Mouse (Mus musculus): ENCODE measurements around the gene Vmn1r1. TPM values are rescaled to one million over a fixed set of nuclear protein-coding genes. Genes with fewer than 3 reads are reported as not detected.

Vmn1r1 gene
- polyA plus RNA-seq (2021; fragmentation: Nextera tagmentation), result not detected in 2 replicates
- long read RNA-seq, experiment 1, result 0 reads
- long read RNA-seq, experiment 2, partial matches to known transcripts, result 0 of 1 reads
- long read RNA-seq, experiment 2, other reads (novel, unspliced or antisense), result 1 of 1 reads

GRCm38 (mm10) chr1:182164386-182164785 is at the start of gene Vmn1r1:
TSS of gene Vmn1r1 (minus strand) at chr1:182164486.

GRCm38 (mm10) chr1:182124506-182124905 is 39.8 kb downstream of the Vmn1r1 start, which contains the start of gene Srp9:
TSS of gene Srp9 (plus strand) at chr1:182124737.

Other genes starting within 250 kb of the Vmn1r1 start
- 8.7 and 10.4 TPM in 2 replicates for gene Enah, start 144.5 kb downstream of the Vmn1r1 start, polyA plus RNA-seq (2021; fragmentation: Nextera tagmentation)
- gene Srp9, start 39.7 kb downstream of the Vmn1r1 start, polyA plus RNA-seq (2021; fragmentation: Nextera tagmentation), result 322 and 328 TPM in 2 replicates
- 140 and 147 TPM in 2 replicates for gene Degs1, start 118.3 kb upstream of the Vmn1r1 start, polyA plus RNA-seq (2021; fragmentation: Nextera tagmentation)
- 6.7 and 7.1 TPM in 2 replicates for gene Fbxo28, start 177.1 kb upstream of the Vmn1r1 start, polyA plus RNA-seq (2021; fragmentation: Nextera tagmentation)
- 14.3 and 16.6 TPM in 2 replicates for gene Trp53bp2, start 244.7 kb upstream of the Vmn1r1 start, polyA plus RNA-seq (2021; fragmentation: Nextera tagmentation)

Data from layer of hippocampus, adult 6 months (tissue).